Mouse (Mus musculus) forebrain, postnatal 0 days (tissue): ENCODE results near the gene Syndig1. TPM values are rescaled to one million over a fixed set of nuclear protein-coding genes. Genes with fewer than 3 reads are reported as not detected.

ENCODE experiments used
- ATAC-seq: fragments of 200-750 bp; cut with Nextera tagmentation; 2 replicates; pipeline ENCODE4 v1.8.0; 2017; ENCODE audit warnings: mild to moderate bottlenecking, moderate library complexity
- DNase-seq: peaks from one replicate; pipeline ENCODE4 v3.0.0-alpha.2; 2015
- H3K27ac ChIP-seq: fragments of 300-500 bp; sonication (generic); 2 replicates; pipeline ENCODE4 v1.5.1; 2014; ENCODE audit warnings: low read depth, mild to moderate bottlenecking, antibody characterized with exemption, low read length, moderate library complexity, mixed read lengths
- H3K27me3 ChIP-seq: fragments of 300-500 bp; sonication (generic); 2 replicates; pipeline ENCODE4 v1.6.1; 2014; ENCODE audit warnings: mild to moderate bottlenecking, low read length, mixed read lengths; ENCODE audit not compliant: insufficient read depth
- H3K36me3 ChIP-seq: fragments of 300-500 bp; sonication (generic); 2 replicates; pipeline ENCODE4 v1.6.1; 2014; ENCODE audit warnings: mild to moderate bottlenecking, moderate library complexity; ENCODE audit not compliant: insufficient read depth
- H3K4me1 ChIP-seq: fragments of 300-500 bp; sonication (generic); 2 replicates; pipeline ENCODE4 v1.6.1; 2014; ENCODE audit warnings: antibody characterized with exemption; ENCODE audit not compliant: insufficient read depth
- H3K4me2 ChIP-seq: fragments of 300-500 bp; sonication (generic); 2 replicates; pipeline ENCODE4 v1.6.1; 2014; ENCODE audit warnings: low read depth, mild to moderate bottlenecking, moderate library complexity
- H3K4me3 ChIP-seq: fragments of 300-500 bp; sonication (generic); 2 replicates; pipeline ENCODE4 v1.5.1; 2014; ENCODE audit warnings: low read depth, low read length, mixed read lengths
- H3K9ac ChIP-seq: fragments of 300-500 bp; sonication (generic); 2 replicates; pipeline ENCODE4 v1.6.1; 2014; ENCODE audit warnings: mild to moderate bottlenecking
- H3K9me3 ChIP-seq: fragments of 300-500 bp; sonication (generic); 2 replicates; pipeline ENCODE4 v1.6.1; 2016; ENCODE audit warnings: low read length
- CTCF ChIP-seq: sonication (generic); IDR thresholded peaks from 2 replicates; pipeline ENCODE4 v1.5.1; 2016; ENCODE audit warnings: antibody characterized with exemption, control low read depth, low read depth
- WGBS: fragments of 180-500 bp; shearing (Covaris S2); extraction: QIAGEN DNeasy Blood & Tissue Kit; methylation state at CpG from one replicate; pipeline ENCODE4 v1.1.7; 2014; 5-methylcytosine and 5-hydroxymethylcytosine counted together
- polyA plus RNA-seq: library from polyadenylated mRNA; unstranded; fragments of >200 nt; fragmentation: Nextera tagmentation; extraction: Ambion mirVana; gene quantifications from 2 replicates; pipeline ENCODE4 v1.2.1, GENCODE M21; 2015
- total RNA-seq: library from RNA; depleted of rRNA; stranded (reverse); fragments of >200 nt; gene quantifications from 2 replicates; pipeline ENCODE4 v1.2.3, GENCODE M21; 2014

Gene Syndig1
- total and polyA plus RNA-seq, 2 experiments from 2014 or later: 25.1 to 29.7 TPM

- Histone ChIP-seq H3K4me2 (no peak overlapping the region), H3K4me1 (no peaks in the 10 kb centered on the region), H3K9me3 (no peaks in the 10 kb centered on the region), H3K27ac (no peak overlapping the region), H3K4me3 (no peak overlapping the region), H3K36me3 (no peaks in the 10 kb centered on the region), H3K27me3 (no peaks in the 10 kb centered on the region), H3K9ac (no peak overlapping the region)
- TF ChIP-seq CTCF: no peak
- 20% methylated on average over 2 of the region's 2 CpGs for WGBS
- ATAC-seq: no peak
- DNase-seq: no peak
Measured at GRCm38 (mm10) chr2:149991506-149991905, 162.5 kb downstream of the Syndig1 start.

- DNase-seq: no peak
- ATAC-seq: no peak
Measured at GRCm38 (mm10) chr2:149992921-149993320, 163.9 kb downstream of the Syndig1 start.

GRCm38 (mm10) chr2:149996382-149996964 is 167.5 kb downstream of the Syndig1 start:
- DNase-seq: no peak
- Histone ChIP-seq H3K9me3 (no peaks in the 10 kb centered on the region), H3K36me3 (no peaks in the 10 kb centered on the region), H3K27me3 (no peaks in the 10 kb centered on the region), H3K4me1 (no peaks in the 10 kb centered on the region), H3K4me3 (no peak overlapping the region), H3K4me2 (no peak overlapping the region), H3K27ac (no peak overlapping the region), H3K9ac (no peak overlapping the region)
- 63% methylated on average over 5 of the region's 5 CpGs for WGBS
- TF ChIP-seq CTCF: no peak
- ATAC-seq: no peak

More at GRCm38 (mm10) chr2:149992921-149993320, 163.9 kb downstream of the Syndig1 start:
- no peak overlapping the region for H3K4me2 ChIP-seq
- no peak overlapping the region for H3K27ac ChIP-seq
- H3K4me3 ChIP-seq: no peak overlapping the region
- H3K9me3 ChIP-seq: no peaks in the 10 kb centered on the region
- H3K36me3 ChIP-seq: no peaks in the 10 kb centered on the region
- H3K4me1 ChIP-seq: no peaks in the 10 kb centered on the region
- TF ChIP-seq CTCF: no peak
- 95% methylated on average over 4 of the region's 4 CpGs for WGBS
- no peak overlapping the region for H3K9ac ChIP-seq
- no peaks in the 10 kb centered on the region for H3K27me3 ChIP-seq

- H3K27me3 ChIP-seq: no peaks in the 10 kb centered on the region
- no peaks in the 10 kb centered on the region for H3K4me1 ChIP-seq
- no peak overlapping the region for H3K4me2 ChIP-seq
- no peak overlapping the region for H3K4me3 ChIP-seq
- H3K27ac ChIP-seq: no peak overlapping the region
- H3K9me3 ChIP-seq: no peaks in the 10 kb centered on the region
- no peaks in the 10 kb centered on the region for H3K36me3 ChIP-seq
- TF ChIP-seq CTCF: no peak
- WGBS: 80% methylated on average over 2 of the region's 2 CpGs
- no peak overlapping the region for H3K9ac ChIP-seq
- DNase-seq (no peak), ATAC-seq (peak; percentile 42)
Measured at GRCm38 (mm10) chr2:149997657-149998056, 168.6 kb downstream of the Syndig1 start.

- no peak overlapping the region for H3K4me3 ChIP-seq
- no peaks in the 10 kb centered on the region for H3K36me3 ChIP-seq
- no peaks in the 10 kb centered on the region for H3K9me3 ChIP-seq
- ATAC-seq (no peak), DNase-seq (no peak)
- TF ChIP-seq CTCF: no peak; the same call in 1 of the 2 replicates
- H3K27me3 ChIP-seq: no peaks in the 10 kb centered on the region
- no peak overlapping the region for H3K27ac ChIP-seq
- 58% methylated on average over 4 of the region's 4 CpGs for whole genome bisulfite sequencing
- H3K4me1 ChIP-seq: no peaks in the 10 kb centered on the region
- H3K9ac ChIP-seq: no peak overlapping the region
- no peak overlapping the region for H3K4me2 ChIP-seq
Measured at GRCm38 (mm10) chr2:149998373-149999108, 169.5 kb downstream of the Syndig1 start.

GRCm38 (mm10) chr2:150000564-150000963 is 171.6 kb downstream of the Syndig1 start:
- H3K27ac ChIP-seq: no peak overlapping the region
- ATAC-seq: no peak
- TF ChIP-seq CTCF: no peak

GRCm38 (mm10) chr2:150003499-150003898 is 174.5 kb downstream of the Syndig1 start:
- no peak for TF ChIP-seq CTCF
- Histone ChIP-seq H3K27me3 (no peaks in the 10 kb centered on the region), H3K4me2 (no peak overlapping the region), H3K9ac (no peak overlapping the region), H3K4me3 (no peak overlapping the region), H3K4me1 (no peaks in the 10 kb centered on the region), H3K9me3 (no peaks in the 10 kb centered on the region), H3K36me3 (no peaks in the 10 kb centered on the region), H3K27ac (no peak overlapping the region)
- 91% methylated on average over 3 of the region's 3 CpGs for WGBS
- ATAC-seq: no peak
- DNase-seq: no peak

More at GRCm38 (mm10) chr2:150000564-150000963, 171.6 kb downstream of the Syndig1 start:
- Histone ChIP-seq H3K36me3 (no peaks in the 10 kb centered on the region), H3K9ac (no peak overlapping the region), H3K9me3 (no peaks in the 10 kb centered on the region), H3K27me3 (no peaks in the 10 kb centered on the region), H3K4me3 (no peak overlapping the region), H3K4me1 (no peaks in the 10 kb centered on the region), H3K4me2 (no peak overlapping the region)
- no peak for DNase-seq
- 30% methylated on average over 2 of the region's 2 CpGs for WGBS
